Mouse (Mus musculus): Measurements from ENCODE around the gene Podn. TPM values are rescaled to one million over a fixed set of nuclear protein-coding genes. Genes with fewer than 3 reads are reported as not detected.

Gene Podn
- polyA plus RNA-seq, 2 experiments = 0.25 to 0.66 TPM

GRCm38 (mm10) chr4:107966416-107967109, 129.7 kb downstream of the Podn start:
- WGBS (ENCODE audit: insufficient replicate concordance) = 21% methylated on average over 5 of the region's 5 CpGs
- ATAC-seq (ENCODE audit: insufficient read depth) = no peak
- no peak for DNase-seq (ENCODE audit: low read depth in 3 of 3, low spot score in 3 of 3)
- Histone ChIP-seq H3K9ac (replicated peaks) (no peak overlapping the region), H3K4me2 (ENCODE audit: low read depth) (no peak overlapping the region), H3K9me3 (ENCODE audit: control insufficient read depth, low read length) (no peaks in the 10 kb centered on the region), H3K27ac (no peak overlapping the region), H3K4me1 (replicated peaks; ENCODE audit: control insufficient read depth in 2 of 2, insufficient read depth in 2 of 2, low read length in 1 of 2) (peaks cover 0 to 4% of the 10 kb centered on the region in 2 experiments; a peak in 1 of 4 replicates), H3K4me3 (ENCODE audit: insufficient read depth in 1 of 2, low read depth in 2 of 2, low read length in 2 of 2) (no peak overlapping the region), H3K27me3 (ENCODE audit: control insufficient read depth, insufficient read depth, low read length) (no peaks in the 10 kb centered on the region), H3K36me3 (replicated peaks; ENCODE audit: control insufficient read depth, insufficient read depth, low read depth) (no peaks in the 10 kb centered on the region)
- no peak for TF ChIP-seq EP300 (IDR thresholded peaks at IDR 0.05; ENCODE audit: low read depth)

Small RNA genes lying within 50 kb of the gene (microRNA-seq; reads per million reads assigned to microRNA genes)
- gene Mir6397 = not detected

Other genes with a start within 250 kb of the Podn start
- gene Magoh, start 216.7 kb downstream of the Podn start, polyA plus RNA-seq (2012; rRNA removed) = 60.3 and 100 TPM in 2 replicates
- 111 and 116 TPM in 2 replicates for gene Magoh, start 216.7 kb downstream of the Podn start, polyA plus RNA-seq (2014; fragmentation: Nextera tagmentation; extraction: Ambion mirVana)
- gene 0610037L13Rik, start 206.6 kb downstream of the Podn start, polyA plus RNA-seq (2012; rRNA removed) = 16.1 and 30.5 TPM in 2 replicates
- 39.4 and 40.4 TPM in 2 replicates for gene 0610037L13Rik, start 206.6 kb downstream of the Podn start, polyA plus RNA-seq (2014; fragmentation: Nextera tagmentation; extraction: Ambion mirVana)
- gene Cpt2, start 172.8 kb downstream of the Podn start, polyA plus RNA-seq (2012; rRNA removed) = 21.5 and 25.8 TPM in 2 replicates
- 36.5 and 46.6 TPM in 2 replicates for gene Cpt2, start 172.8 kb downstream of the Podn start, polyA plus RNA-seq (2014; fragmentation: Nextera tagmentation; extraction: Ambion mirVana)
- 0.03 TPM in 2 replicates for gene Slc1a7, start 128.1 kb downstream of the Podn start, polyA plus RNA-seq (2012; rRNA removed)
- not detected in 2 replicates for gene Slc1a7, start 128.1 kb downstream of the Podn start, polyA plus RNA-seq (2014; fragmentation: Nextera tagmentation; extraction: Ambion mirVana)
- 118 and 195 TPM in 2 replicates for gene Scp2, start 48.6 kb upstream of the Podn start, polyA plus RNA-seq (2012; rRNA removed)
- gene Scp2, start 48.6 kb upstream of the Podn start, polyA plus RNA-seq (2014; fragmentation: Nextera tagmentation; extraction: Ambion mirVana) = 311 and 314 TPM in 2 replicates
- gene Echdc2, start 69.0 kb upstream of the Podn start, polyA plus RNA-seq (2012; rRNA removed) = 10.1 and 11.1 TPM in 2 replicates
- 12.7 and 13.5 TPM in 2 replicates for gene Echdc2, start 69.0 kb upstream of the Podn start, polyA plus RNA-seq (2014; fragmentation: Nextera tagmentation; extraction: Ambion mirVana)
- gene Zyg11a, start 121.6 kb upstream of the Podn start, polyA plus RNA-seq (2012; rRNA removed) = 0.45 and 0.47 TPM in 2 replicates
- 0.14 and 0.25 TPM in 2 replicates for gene Zyg11a, start 121.6 kb upstream of the Podn start, polyA plus RNA-seq (2014; fragmentation: Nextera tagmentation; extraction: Ambion mirVana)
- gene Zyg11b, start 204.7 kb upstream of the Podn start, polyA plus RNA-seq (2012; rRNA removed) = 1.6 and 2.2 TPM in 2 replicates
- 2.3 and 3.2 TPM in 2 replicates for gene Zyg11b, start 204.7 kb upstream of the Podn start, polyA plus RNA-seq (2014; fragmentation: Nextera tagmentation; extraction: Ambion mirVana)
- gene Coa7, start 231.7 kb upstream of the Podn start, polyA plus RNA-seq (2012; rRNA removed) = 9.3 and 11.0 TPM in 2 replicates
- gene Coa7, start 231.7 kb upstream of the Podn start, polyA plus RNA-seq (2014; fragmentation: Nextera tagmentation; extraction: Ambion mirVana) = 26.4 and 29.1 TPM in 2 replicates

Data from liver, embryonic 14.5 days (tissue).